Mouse (Mus musculus): Measurements from ENCODE around the gene Atp6v1g3.

Atp6v1g3 gene

DNA sequence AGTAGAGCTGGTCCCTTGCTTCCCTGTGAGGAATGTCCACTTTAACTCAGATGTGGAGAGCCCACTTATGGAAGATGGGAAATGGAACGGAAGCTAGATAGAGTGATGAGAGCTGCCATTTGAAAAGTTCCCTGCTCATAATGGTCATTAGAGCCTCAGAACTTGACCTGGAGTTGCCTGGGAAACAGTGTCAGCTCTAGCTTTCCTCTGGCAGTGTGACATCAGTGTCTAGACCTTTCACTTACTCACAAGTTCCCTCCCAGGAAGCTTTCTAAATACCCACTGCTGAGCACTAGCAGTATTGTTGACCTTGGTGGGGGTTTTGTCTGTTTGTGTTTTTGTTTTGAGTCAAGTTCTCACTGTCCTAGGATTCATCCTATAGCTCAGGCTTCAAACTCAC, 15.2 kb downstream of the Atp6v1g3 start:
- no peak for DNase-seq (ENCODE audit: inconsistent age in 2 of 2, low spot score in 1 of 2)

DNA sequence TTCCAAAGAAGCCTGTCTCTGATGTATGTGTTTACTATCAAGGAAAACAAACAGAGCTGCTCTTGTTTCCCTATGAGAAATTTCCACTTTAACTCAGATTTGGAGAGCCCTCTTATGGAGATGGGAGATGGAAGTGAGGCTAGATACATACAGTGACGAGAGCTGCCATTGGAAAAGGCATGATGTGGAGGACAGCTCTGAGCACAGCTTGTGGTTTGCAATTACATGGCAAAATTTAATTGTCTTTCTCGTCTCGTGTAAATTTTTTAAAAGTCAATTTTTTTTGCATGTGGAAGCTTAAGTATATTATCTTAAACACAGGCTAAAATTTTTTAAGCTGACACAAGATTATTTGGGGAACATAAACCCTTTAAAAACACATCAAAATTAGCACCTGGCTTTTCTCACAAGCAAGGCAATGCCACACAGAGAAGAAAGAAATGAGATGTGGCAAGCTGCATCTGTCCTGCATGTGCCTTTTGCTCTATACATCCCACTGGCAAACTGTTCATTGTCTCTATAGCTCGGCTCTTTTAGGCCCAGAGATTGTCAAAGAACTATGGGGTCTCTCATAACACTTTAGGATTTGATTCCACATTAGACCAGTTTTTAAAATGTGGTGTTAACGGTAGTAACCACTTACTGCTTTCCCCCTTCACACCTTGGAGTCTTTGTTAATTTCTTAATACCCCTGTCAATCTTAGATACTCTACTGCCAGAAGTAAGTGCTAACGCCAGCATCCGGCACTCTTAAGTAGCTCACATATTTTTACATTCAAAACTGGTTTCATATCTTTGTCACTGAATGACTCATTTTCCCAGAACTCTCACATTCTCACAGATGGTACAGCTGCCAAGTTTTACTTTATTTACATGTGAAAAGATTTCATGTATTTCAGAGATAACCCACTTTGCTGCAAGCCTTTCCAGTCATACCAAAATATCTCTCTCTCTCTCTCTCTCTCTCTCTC, 16.2 kb downstream of the Atp6v1g3 start:
- no peak for DNase-seq (ENCODE audit: inconsistent age in 2 of 2, low spot score in 1 of 2)

DNA sequence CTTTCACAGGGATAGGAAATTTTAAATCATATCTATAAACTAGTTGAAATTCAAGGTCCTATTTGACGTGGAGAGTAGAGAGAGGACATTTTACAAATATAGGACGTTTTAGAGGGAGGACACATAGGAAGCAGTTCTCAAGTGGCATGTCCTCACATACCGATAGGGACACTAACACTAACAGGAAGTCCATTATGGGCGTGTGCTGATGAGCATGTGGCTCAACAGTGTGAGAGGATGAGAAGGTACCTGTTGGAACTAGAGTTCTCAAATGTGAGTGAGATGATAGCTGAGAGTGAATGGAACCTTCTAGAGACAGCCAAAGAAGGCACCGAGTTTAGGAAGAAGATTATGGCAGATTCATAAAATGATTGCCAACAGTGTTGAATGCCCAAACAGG, 17.9 kb downstream of the Atp6v1g3 start:
- DNase-seq (ENCODE audit: inconsistent age in 2 of 2, low spot score in 1 of 2), result no peak

DNA sequence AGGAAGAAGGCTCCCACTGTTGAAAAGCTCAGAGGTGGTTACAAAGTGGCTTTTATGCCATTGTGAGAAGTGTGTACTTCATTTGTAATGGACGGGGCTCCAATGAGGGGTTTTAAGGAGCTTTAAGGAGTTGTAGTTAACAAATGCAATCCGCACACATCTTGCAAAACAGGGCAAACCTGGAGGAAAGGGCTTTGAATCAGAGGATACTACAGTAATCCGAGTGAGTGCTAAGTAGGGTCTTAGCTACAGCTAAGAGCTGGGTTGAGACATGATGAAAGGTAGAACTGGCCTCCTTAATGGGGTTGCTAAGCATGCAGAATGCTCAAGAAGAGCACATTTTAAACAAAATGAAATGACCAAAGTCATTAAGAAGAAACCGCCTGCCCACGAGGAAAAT, 20.9 kb downstream of the Atp6v1g3 start:
- DNase-seq (ENCODE audit: inconsistent age in 2 of 2, low spot score in 1 of 2), result no peak

DNA sequence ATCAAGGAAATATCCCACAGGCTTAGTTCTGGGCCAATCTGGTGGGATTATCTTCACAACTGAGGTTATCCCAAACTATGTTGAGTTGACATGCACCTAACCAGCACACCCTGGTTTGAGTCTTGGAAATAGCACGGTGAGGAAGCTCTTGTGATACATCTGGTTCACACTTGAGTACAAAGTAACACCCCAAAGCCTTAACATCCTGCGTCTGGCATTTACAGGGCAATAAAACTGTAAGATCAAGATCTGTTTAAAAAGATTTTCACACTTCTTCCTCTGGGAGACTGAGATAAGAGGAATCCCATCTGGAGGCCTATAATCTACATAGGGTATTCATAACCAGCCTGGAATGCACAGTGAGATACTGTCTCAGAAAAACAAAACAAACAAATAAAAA, 24.6 kb downstream of the Atp6v1g3 start:
- DNase-seq (ENCODE audit: inconsistent age in 2 of 2, low spot score in 1 of 2), result no peak

DNA sequence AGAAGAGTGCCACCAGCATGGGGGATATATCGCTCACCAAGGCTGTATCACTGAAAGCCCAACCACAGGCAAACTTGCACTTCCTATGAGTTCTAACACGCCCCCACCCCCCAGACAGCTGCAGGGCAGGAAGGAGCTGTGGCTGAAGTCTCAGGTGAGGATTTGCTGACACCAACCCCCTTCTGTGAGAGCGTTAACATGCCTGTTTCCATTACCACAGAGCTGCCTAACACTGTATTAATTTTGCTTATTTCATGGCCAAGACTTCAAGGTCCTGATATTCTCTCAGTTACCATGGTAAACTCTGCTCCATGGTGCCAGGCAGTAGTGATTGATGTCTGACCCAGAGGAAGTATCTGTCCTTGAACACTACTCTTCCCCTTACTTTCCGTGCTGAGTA, 26.0 kb downstream of the Atp6v1g3 start:
- peak; percentile 70 to 87 for DNase-seq (ENCODE audit: inconsistent age in 2 of 2, low spot score in 1 of 2)

DNA sequence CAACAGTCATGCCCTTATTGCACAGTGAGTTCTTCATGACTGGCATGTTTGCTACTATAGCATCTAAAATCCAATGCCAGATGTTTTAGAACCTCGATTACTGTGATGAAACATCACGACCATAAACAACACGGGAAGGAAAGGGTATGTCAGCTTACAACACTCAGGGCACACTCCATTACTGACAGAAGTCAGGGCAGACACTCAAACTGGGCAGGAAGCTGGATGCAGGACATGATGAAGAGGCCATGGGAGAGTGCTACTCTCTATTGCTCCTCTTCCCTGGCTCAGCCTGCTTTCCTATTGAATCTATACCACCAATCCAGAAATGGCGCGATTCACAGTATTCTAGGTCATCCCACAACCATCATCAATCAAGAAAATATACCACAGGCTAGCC, 28.4 kb downstream of the Atp6v1g3 start:
- DNase-seq (ENCODE audit: inconsistent age in 2 of 2, low spot score in 1 of 2), result no peak

DNA sequence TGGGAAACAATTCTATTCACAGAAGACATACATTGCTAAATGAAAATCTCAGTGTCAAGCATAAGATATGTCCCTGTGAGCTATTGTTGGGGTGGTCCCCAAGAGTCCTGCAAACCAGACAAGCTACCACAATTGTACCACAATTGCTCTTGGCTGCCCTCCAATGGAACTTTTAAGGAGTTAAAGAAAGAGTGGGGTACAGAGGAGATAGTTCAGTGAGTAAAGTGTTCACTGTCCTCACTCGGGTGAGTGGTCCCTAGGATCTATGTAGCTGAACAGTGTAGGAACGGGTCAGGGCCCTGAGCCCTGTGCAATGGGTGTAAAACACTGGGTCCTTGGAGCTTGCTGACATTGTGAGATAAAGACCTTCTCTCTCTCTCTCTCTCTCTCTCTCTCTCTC, 29.2 kb downstream of the Atp6v1g3 start:
- no peak for DNase-seq (ENCODE audit: inconsistent age in 2 of 2, low spot score in 1 of 2)

DNA sequence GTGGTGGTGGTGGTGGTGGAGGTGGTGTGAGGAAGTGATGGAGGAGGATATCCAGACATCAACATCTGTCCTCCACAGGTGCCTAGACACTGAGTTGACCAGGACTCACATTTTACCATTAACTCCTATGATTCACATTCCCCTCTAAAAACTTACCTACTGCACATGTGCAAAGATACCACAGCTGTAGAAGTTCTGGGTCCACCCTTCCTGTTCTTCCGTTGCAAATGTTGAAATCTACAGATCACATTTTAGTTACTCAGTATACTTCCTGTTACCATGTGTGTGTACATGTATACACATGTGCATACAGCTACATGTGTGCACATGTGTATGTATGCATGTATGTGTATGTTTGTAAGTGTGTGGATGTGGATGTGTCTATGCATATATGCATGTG, 29.8 kb downstream of the Atp6v1g3 start:
- no peak for DNase-seq (ENCODE audit: inconsistent age in 2 of 2, low spot score in 1 of 2)

DNA sequence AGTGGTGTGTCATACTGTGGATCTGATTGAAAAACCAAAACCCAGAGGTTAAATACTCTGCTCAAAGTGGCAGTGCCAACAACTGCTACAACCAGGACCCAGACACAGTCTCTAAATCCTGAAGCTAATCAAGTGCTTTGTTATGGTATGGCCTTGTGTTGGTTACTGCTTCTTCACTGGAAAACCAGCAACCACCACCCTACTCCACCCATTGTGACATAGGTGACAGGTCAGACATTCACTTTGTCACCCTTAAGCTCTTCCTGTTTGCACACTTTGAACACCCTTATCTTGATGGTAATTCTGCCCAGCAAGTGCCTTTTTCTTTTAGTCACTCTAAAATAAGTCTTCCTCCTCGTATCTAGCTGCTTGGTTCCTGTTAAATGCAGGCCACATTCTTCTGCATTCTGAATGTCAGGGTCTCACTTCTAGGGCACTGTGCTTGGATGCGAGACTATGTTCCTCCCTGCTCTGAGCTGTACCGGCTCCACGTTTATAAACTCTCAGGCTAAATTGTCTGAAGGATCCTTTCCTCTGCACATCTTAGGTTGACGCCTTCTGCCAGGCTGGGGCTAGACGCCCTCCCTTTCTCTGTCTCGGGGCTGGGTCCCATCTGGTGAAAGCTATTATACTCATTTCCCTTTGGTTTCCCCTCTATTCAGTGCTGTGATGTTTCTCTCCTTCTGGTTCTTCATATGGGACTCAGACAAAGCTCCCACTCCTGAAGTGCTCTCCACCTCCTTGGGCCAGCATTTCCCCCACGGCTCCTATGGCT, 30.8 kb downstream of the Atp6v1g3 start:
- DNase-seq (ENCODE audit: inconsistent age in 2 of 2, low spot score in 1 of 2), result peak; percentile 27 to 55

DNA sequence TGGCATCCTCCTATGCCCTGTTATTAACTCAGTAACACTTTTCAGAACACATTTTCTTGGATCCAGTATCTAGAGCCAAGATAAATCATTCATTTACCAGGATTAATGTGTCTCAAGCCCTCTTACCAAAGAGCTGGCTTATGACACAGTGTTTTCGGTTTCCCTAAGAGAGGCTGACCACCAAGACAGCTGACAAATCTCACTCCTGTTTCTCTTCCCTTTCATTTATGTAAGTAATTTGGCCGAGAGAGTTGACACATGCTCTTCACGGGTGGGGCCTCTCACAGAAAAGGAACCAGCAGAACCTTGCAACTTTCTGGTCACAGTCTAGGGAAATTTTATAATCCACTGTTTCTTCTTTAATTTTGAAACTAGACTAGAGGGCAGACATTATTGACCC, 49.1 kb downstream of the Atp6v1g3 start:
- DNase-seq (ENCODE audit: inconsistent age in 2 of 2, low spot score in 1 of 2), result peak in 1 of 2 experiments; percentile 48

DNA sequence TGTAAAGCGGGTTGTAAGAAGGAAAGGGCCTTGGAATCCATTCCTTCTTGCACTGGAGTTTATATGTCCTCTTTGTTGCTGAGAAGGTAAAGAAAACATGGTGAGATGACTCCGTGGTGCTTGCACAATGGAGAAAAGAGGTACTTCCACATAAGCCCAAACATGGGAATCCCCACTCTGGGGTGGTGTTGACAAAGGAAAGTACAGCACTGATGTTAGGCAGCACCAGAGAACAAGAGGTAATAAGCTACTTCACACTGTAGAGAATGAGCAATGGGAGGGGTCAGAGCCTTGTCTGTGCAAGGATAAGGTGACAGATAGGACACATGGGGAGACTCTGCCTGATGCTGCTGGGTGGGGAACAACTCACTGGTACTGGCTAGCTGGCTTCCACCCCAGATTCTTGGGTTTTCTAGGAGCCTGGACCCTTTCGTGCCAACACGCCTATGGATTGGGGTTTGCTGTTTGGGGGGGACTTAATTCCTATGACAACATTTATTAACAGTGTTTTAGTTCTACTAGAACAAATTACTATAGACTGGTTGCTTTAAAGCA, 49.6 kb downstream of the Atp6v1g3 start:
- no peak for DNase-seq (ENCODE audit: inconsistent age in 2 of 2, low spot score in 1 of 2)

DNA sequence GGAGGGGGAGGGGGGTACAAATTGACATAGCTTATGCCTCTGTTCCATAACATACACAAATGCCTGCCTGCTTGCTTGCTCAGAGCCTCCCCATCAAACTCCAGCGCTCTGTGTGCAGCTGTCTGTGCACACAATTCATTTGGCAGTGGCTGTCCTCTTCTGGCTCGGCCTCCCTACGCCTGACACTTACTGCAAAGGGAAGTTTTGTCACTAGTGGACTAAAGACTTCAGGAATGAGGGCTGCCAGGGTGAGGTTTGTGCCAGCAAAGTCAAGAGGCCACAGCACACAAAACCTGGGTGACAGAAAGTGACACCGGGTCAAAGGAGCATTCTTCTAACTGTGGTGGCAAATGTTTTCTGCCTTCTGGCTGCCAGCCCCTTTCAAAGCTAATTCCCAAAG, 52.6 kb downstream of the Atp6v1g3 start:
- peak in 1 of 2 experiments; percentile 40 for DNase-seq (ENCODE audit: inconsistent age in 2 of 2, low spot score in 1 of 2)

DNA sequence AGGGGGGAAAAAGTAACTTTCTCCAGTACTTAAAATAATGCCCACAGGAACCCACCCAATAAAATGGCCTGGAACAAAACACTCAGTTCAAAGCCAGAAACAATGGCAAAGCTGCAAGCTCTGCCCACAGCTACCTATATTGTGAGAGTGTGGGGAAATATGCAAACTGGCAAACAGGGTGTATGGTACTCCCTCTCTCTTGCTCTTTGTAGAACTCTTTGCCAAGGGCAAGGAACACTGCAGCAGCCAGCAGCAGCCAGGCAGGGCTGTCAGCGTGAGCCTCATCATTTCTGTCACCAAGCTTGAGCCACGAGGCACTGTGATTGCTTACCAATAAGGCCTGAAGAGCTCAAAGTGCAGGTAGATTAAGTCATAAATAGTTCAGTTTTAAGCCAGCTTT, 53.0 kb downstream of the Atp6v1g3 start:
- DNase-seq (ENCODE audit: inconsistent age in 2 of 2, low spot score in 1 of 2), result peak in 1 of 2 experiments; percentile 15

DNA sequence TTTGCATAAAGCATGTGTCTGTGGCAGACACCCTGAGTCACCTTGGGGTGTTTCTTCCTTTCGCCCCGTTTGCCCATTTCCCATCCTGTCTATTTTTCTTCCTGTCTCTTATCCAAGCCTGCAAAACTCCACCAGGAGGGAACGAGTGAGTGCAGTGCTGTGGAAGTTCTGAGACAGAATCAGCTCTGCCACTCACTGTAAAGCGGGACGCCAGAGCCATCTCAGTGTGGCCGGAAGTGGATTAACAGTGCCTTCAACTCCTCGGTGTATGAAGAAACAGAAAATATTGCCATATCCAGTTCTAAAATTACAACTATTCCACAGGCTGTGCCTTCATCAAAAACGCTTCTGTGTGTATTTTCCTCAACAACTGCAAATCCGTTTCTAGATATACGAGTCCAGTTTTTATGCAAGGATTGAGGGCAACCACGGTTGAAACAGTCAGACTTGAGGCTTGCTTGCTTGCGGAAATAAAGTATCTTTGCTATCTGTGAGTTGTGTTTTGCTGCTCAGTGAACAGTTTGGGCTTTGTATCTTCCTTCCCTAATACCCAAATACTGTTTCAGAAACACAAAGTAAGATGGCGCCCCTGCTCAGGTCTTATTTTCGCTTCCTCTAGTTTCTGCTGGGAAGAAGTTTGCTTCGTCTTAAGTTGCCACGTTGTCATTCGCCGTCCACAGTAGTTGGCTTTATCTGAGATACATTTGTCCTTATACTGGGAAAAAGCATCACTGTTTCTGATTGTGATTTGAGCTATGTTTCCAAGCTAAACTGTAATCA, 54.1 kb downstream of the Atp6v1g3 start:
- DNase-seq (ENCODE audit: inconsistent age in 2 of 2, low spot score in 1 of 2), result peak in 1 of 2 experiments; percentile 23

DNA sequence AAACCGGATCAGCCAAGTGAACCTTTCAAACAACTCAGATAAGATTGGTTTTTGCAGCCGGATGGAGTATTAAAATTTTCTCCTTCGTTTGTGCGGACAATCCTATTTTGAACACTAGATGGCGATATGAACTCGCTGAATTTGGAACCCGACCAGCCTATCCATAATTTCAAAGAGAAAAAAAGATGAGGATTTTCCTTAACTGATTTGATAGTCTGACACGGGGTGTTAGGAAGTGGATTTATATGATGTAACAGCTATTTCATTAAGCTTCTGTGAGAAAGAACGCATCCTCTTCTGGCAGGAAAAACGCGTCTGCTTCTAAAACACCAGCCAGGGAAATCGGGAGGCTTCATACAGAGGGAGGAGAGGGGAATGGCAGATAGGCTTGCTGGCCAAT, 54.8 kb downstream of the Atp6v1g3 start:
- DNase-seq (ENCODE audit: inconsistent age in 2 of 2, low spot score in 1 of 2), result peak; percentile 14 to 83

DNA sequence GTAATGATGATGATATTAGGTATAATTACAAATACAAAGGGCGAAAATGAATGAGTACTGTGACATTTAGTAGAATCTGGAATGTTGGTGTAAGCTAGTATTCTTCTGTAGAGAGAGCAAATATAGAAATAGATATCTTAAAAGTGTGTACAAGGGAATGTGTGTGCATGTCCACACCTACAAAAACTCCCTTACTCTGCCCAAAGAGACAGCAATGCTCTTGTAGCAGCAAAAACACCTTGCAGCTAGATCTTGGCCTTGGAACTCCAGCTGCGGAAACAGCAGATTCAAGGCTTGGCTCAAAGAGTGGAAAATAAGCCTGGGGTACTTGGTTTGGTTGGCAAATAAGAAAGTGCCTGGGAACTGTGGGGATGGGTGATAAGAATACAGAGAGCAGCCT, 57.0 kb downstream of the Atp6v1g3 start:
- peak in 1 of 2 experiments; percentile 14 for DNase-seq (ENCODE audit: inconsistent age in 2 of 2, low spot score in 1 of 2)

DNA sequence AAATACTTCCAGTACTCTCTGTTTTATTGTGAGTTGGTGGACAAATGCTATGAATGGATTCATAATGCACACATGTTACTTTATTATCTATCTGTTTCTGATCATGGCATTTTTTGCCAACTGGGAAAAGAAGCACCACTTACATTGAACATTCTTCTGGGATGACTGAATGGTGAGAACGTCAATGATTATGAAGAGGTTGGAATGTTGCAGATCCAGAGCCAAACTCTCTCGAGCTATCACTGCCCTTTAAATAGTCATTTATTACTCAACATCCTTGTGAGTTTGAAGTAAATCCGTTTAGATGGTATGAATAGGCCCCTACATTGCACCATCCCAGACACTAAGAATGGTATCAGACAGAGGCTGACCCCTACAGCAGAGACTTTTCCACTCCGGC, 58.1 kb downstream of the Atp6v1g3 start:
- peak in 1 of 2 experiments; percentile 10 for DNase-seq (ENCODE audit: inconsistent age in 2 of 2, low spot score in 1 of 2)

DNA sequence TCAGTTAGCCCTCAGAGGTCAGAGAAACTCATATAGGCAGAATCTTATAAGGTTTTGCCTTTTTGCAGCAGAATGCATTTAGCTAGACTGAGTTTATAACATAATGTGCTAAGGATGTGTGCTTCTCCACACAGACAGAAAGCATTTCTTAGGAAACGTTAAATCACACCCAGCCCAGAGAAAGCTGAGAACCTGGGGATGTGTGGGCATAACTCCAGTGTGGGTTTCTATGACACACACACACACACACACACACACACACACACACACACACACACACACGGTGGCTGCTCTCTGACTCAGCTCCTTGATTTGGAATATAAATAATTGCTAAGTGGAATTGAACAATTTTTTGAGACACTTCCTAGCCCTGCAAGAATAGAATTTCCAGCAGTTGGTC, 61.2 kb downstream of the Atp6v1g3 start:
- DNase-seq (ENCODE audit: inconsistent age in 2 of 2, low spot score in 1 of 2), result peak in 1 of 2 experiments; percentile 11

DNA sequence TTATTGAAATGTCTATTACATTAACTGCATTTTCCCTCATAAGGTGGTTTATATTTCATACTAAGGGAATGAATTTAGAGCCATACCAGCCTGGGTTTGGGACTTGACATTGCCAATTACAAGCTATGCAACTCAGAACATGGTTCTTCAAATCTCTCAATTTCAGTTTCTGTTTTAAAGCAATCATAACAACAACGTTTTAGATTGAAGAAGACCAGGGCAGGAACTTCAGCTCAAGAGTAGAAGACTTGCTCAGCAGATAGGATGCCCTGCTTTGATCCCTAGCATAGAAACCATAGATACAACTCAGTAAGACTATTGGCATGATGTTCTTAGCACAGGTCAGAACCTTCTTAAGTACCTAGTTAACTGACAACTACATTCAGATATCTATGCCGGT, 63.9 kb downstream of the Atp6v1g3 start:
- DNase-seq (ENCODE audit: inconsistent age in 2 of 2, low spot score in 1 of 2), result no peak
